Mouse (Mus musculus) hindbrain, postnatal 0 days (tissue): ENCODE data around the gene Pax3. TPM values are rescaled to one million over a fixed set of nuclear protein-coding genes. Genes with fewer than 3 reads are reported as not detected.
A peak's percentile ranks its signal among the peaks of the same experiment; 100 is the strongest.

Source experiments
- ATAC-seq: fragments of 200-750 bp; cut with Nextera tagmentation; 2 replicates; pipeline ENCODE4 v1.8.0; 2017; ENCODE audit warnings: mild to moderate bottlenecking, moderate TSS enrichment, moderate library complexity
- DNase-seq: peaks from one replicate; pipeline ENCODE4 v3.0.0-alpha.2; 2015; ENCODE audit warnings: low spot score
- H3K27ac ChIP-seq: fragments of 300-500 bp; sonication (generic); 2 replicates; pipeline ENCODE4 v1.5.1; 2014; ENCODE audit warnings: mild to moderate bottlenecking
- H3K27me3 ChIP-seq: fragments of 300-500 bp; sonication (generic); 2 replicates; pipeline ENCODE4 v1.6.1; 2014; ENCODE audit warnings: low read length, mixed read lengths; ENCODE audit not compliant: insufficient read depth
- H3K36me3 ChIP-seq: fragments of 300-500 bp; sonication (generic); 2 replicates; pipeline ENCODE4 v1.6.1; 2014; ENCODE audit warnings: low read length, mixed read lengths; ENCODE audit not compliant: insufficient read depth
- H3K4me1 ChIP-seq: fragments of 300-500 bp; sonication (generic); 2 replicates; pipeline ENCODE4 v1.6.1; 2014; ENCODE audit warnings: antibody characterized with exemption, low read length, mixed read lengths; ENCODE audit not compliant: insufficient read depth
- H3K4me2 ChIP-seq: fragments of 300-500 bp; sonication (generic); 2 replicates; pipeline ENCODE4 v1.6.1; 2014; ENCODE audit warnings: low read depth, mild to moderate bottlenecking, low read length, moderate library complexity, mixed read lengths
- H3K4me3 ChIP-seq: fragments of 300-500 bp; sonication (generic); 2 replicates; pipeline ENCODE4 v1.5.1; 2014; ENCODE audit warnings: low read length
- H3K9ac ChIP-seq: fragments of 300-500 bp; sonication (generic); replicated peaks from 2 replicates; pipeline ENCODE4 v1.6.1; 2014; ENCODE audit warnings: mild to moderate bottlenecking, low read length, moderate library complexity, mixed read lengths
- H3K9me3 ChIP-seq: fragments of 300-500 bp; sonication (generic); 2 replicates; pipeline ENCODE4 v1.6.1; 2016; ENCODE audit warnings: low read length, mixed read lengths
- CTCF ChIP-seq: IDR thresholded peaks from 2 replicates; pipeline ENCODE4 v1.5.1; 2016; ENCODE audit warnings: antibody characterized with exemption, control low read depth, low read depth
- WGBS: fragments of 180-500 bp; shearing (Covaris S2); extraction: QIAGEN DNeasy Blood & Tissue Kit; methylation state at CpG from one replicate; pipeline ENCODE4 v1.1.7; 2014; 5-methylcytosine and 5-hydroxymethylcytosine counted together
- polyA plus RNA-seq: library from polyadenylated mRNA; unstranded; fragments of >200 nt; fragmentation: Nextera tagmentation; extraction: Ambion mirVana; gene quantifications from 2 replicates; pipeline ENCODE4 v1.2.1, GENCODE M21; 2015
- total RNA-seq: library from RNA; depleted of rRNA; stranded (reverse); fragments of >200 nt; gene quantifications from 2 replicates; pipeline ENCODE4 v1.2.3, GENCODE M21; 2014; rRNA removed

The Pax3 gene
- total RNA-seq (8.0 and 11.9 TPM in 2 replicates), polyA plus RNA-seq (14.0 and 14.5 TPM in 2 replicates)

DNA sequence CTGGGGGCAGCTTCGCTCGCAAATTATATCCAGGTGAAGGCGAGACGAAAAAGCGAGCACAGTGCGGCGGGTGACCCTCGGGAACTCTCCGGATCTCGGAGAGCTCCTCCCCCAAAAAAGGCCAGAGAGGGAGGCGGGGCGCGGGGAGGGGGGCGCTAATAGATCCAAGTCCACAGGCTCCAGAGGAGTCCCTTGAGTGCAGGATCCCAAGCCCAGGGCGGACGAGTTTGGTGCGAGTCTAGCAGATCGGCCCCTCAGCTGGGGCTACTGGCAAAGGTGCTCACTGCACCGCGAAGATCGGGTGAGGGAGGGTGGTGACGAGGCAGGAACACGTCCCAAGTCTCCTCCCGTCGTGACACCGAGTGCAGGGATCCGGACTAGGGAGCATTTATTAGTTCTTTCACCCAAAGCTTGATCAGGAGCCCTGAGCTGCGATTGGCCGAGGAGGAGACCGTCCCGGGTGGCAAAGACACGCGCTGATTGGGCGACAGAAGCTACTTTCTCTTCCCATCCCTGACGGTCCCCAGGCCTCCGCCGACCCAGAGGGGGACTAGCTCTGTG, at the start of gene Pax3:
Gene Pax3, minus strand, starts transcription at position 384 of the 561 bp plus-strand sequence.
- Histone ChIP-seq H3K9me3 (no peaks in the 10 kb centered on the region), H3K9ac (peak within 1 kb of the TSS; percentile 63), H3K27me3 (peaks cover 28% of the 10 kb centered on the region), H3K4me2 (peak within 1 kb of the TSS; percentile 58), H3K36me3 (no peaks in the 10 kb centered on the region), H3K4me1 (no peaks in the 10 kb centered on the region), H3K4me3 (peak within 1 kb of the TSS; percentile 51), H3K27ac (peak within 1 kb of the TSS; percentile 75)
- 1% methylated on average over 37 of the region's 37 CpGs for WGBS
- DNase-seq, result peak; percentile 80
- no peak for TF ChIP-seq CTCF
- ATAC-seq, result peak; percentile 84

DNA sequence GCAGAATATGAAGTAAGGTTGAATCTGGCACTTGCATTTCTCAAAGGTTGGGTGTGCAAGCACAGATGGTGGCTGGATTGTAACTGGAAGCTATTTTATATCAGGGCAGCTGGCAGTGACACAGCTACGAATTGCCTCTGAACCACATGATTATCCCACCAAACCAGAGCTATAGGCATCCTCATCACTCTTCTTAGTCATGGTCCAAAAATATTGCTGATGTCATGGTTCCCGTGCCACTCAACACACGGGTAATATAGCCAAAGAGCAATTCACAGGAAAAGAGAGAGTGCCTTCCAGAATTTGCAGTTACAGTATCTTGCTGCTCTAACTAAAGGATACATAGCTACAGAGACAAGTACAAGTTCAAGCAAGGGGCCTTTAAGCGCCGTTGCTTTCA, 37.4 kb upstream of the Pax3 start:
- Histone ChIP-seq H3K4me2 (no peak overlapping the region), H3K9ac (no peak overlapping the region), H3K4me1 (no peaks in the 10 kb centered on the region), H3K27me3 (no peaks in the 10 kb centered on the region), H3K4me3 (no peak overlapping the region), H3K27ac (no peak overlapping the region), H3K9me3 (no peaks in the 10 kb centered on the region), H3K36me3 (no peaks in the 10 kb centered on the region)
- no peak for ATAC-seq
- 81% methylated on average over 5 of the region's 5 CpGs for WGBS
- no peak for DNase-seq
- no peak for TF ChIP-seq CTCF

DNA sequence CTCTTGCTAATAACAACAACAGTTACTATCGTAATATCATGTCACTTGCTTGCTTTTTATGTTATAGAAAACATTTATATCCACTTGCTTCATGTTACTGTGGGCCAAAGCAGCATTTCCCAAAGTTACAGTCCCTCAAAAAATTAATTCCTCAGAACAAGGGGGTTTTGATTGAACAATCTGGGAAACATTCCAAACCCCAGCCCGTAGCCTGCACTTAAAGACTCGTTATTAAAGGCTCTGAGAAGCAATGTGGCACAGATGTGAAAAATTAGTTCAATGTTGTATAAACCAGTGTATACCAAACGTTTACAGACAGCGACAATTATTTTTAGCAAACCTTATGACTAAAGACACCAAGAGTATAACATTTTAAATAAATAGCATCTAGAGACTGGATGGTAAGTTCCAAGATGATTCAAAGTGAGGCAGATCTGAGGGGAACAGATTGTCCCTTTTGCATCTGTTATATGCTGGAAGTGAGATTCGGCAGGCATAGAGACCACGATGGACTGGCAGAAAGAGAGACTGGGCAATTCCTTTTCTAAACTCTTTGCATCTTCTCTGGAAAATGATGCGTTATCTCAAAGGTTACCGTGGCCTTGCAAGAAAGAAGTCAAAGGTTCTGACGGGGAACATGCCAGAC, 35.1 kb upstream of the Pax3 start:
- Histone ChIP-seq H3K4me3 (no peak overlapping the region), H3K9me3 (no peaks in the 10 kb centered on the region), H3K4me1 (no peaks in the 10 kb centered on the region), H3K9ac (no peak overlapping the region), H3K27ac (no peak overlapping the region), H3K27me3 (no peaks in the 10 kb centered on the region), H3K4me2 (no peak overlapping the region), H3K36me3 (no peaks in the 10 kb centered on the region)
- TF ChIP-seq CTCF, result no peak
- 59% methylated on average over 10 of the region's 10 CpGs for WGBS
- DNase-seq (no peak), ATAC-seq (no peak)

DNA sequence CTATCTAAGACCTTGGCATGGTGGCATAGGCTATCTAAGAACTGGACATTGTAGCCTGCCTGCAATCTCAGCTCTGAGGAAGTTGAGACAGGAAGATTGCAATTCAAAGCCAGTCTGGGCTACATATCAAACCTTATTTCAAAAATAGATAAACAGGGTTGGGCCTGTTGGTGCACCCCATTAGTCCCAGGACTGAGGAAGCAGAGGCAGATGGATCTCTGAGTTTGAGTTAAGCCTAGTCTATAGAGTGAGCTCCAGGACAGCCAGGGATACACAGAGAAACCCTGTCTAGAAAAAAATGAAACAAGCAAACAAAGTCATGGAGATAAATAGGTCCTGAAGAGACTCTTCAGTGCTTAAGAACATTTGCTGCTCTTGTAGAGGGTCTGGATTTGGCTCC, 32.9 kb upstream of the Pax3 start:
- Histone ChIP-seq H3K27ac (no peak overlapping the region), H3K36me3 (no peaks in the 10 kb centered on the region), H3K4me2 (no peak overlapping the region), H3K9me3 (no peaks in the 10 kb centered on the region), H3K27me3 (no peaks in the 10 kb centered on the region), H3K4me3 (no peak overlapping the region), H3K9ac (no peak overlapping the region), H3K4me1 (no peaks in the 10 kb centered on the region)
- ATAC-seq, result no peak
- DNase-seq, result no peak
- TF ChIP-seq CTCF, result no peak

DNA sequence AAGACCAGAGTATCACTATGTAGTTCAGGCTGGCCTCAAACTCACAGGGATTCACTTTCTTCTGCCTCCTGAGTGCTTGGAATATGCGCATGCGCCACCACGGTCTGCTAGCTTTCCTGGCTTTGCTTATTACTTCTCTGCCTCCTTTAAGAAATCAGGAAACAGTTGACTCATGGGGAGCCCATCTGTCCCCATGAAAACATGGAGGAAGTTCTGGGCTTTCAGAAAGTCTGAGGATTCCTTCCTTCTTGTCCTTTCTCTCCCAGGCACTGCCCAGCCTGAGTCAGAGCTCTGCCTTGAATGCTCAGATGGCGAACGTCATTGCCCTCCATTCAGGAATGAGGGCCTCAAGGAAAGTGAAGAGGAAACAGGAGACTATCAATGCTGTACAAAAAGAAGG, 31.8 kb upstream of the Pax3 start:
- Histone ChIP-seq H3K36me3 (no peaks in the 10 kb centered on the region), H3K27me3 (no peaks in the 10 kb centered on the region), H3K9ac (no peak overlapping the region), H3K27ac (no peak overlapping the region), H3K4me1 (no peaks in the 10 kb centered on the region), H3K9me3 (no peaks in the 10 kb centered on the region), H3K4me3 (no peak overlapping the region), H3K4me2 (no peak overlapping the region)
- ATAC-seq, result no peak
- WGBS, result 74% methylated on average over 5 of the region's 5 CpGs
- no peak for DNase-seq
- TF ChIP-seq CTCF, result no peak

DNA sequence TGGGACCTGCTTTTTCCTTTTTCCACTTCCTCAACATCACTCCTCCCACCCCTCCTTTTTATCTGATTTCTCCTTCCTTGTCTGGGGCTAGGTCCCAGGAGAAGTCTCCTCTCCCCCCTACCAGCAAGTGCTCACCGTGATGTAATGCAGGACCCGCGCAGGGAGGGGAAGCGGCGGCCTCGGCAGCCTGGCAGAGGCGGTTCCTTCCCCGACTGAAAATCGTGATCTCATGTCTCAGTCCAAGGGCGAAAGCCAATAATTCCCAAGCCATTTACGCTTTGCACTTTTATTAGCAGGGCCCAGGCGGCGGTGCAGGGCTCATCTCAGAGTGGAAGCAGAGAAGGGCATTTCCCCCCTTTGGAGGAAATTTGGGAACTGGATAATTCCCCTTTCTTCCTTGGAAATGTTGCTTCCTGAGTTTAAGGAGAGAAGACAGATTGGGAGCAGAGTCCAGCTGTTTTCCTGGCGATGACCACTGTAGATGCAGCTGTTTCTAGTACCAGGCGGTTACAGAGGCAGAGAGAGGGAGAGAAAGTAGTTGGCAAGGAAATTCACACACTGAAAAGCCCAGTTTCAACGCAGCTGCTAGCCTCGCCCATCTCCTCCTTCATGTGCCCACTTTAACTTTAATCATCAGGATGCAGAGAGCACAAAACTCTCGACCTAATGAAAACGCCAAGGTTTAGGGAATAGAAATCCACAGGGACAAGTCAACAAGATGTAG, 21.3 kb upstream of the Pax3 start:
- peaks cover 8% of the 10 kb centered on the region; the same call in 1 of the 2 replicates for H3K4me1 ChIP-seq
- H3K9me3 ChIP-seq, result no peaks in the 10 kb centered on the region
- H3K27ac ChIP-seq, result no peak overlapping the region
- no peak overlapping the region for H3K9ac ChIP-seq
- DNase-seq, result peak; percentile 49
- no peaks in the 10 kb centered on the region for H3K36me3 ChIP-seq
- H3K27me3 ChIP-seq, result peaks cover 33% of the 10 kb centered on the region
- 4% methylated on average over 19 of the region's 19 CpGs for WGBS
- peak; percentile 21; the same call in 1 of the 2 replicates for ATAC-seq
- peak; percentile 27; the same call in 1 of the 2 replicates for TF ChIP-seq CTCF
- H3K4me3 ChIP-seq, result peak overlapping the region; percentile 58
- peak overlapping the region; percentile 90 for H3K4me2 ChIP-seq
